Mouse (Mus musculus) kidney, postnatal 0 days (tissue): Measurements from ENCODE around the gene Mon2. TPM values are rescaled to one million over a fixed set of nuclear protein-coding genes. Genes with fewer than 3 reads are reported as not detected.
A peak's percentile ranks its signal among the peaks of the same experiment; 100 is the strongest.
"Not testable (repeated sequence)": the region's sequence is repeated elsewhere in the genome, so short reads cannot be mapped to it uniquely, and the experiment has no call there.

ENCODE experiments used
- ATAC-seq: fragments of 200-750 bp; cut with Nextera tagmentation; replicated peaks from 2 replicates; pipeline ENCODE4 v1.8.0; 2017; ENCODE audit warnings: low read depth, moderate number of reproducible peaks, moderate TSS enrichment, moderate library complexity; ENCODE audit not compliant: low FRiP score
- DNase-seq: peaks from one replicate; pipeline ENCODE4 v3.0.0-alpha.2; 2016; ENCODE audit warnings: low spot score
- H3K27ac ChIP-seq: fragments of 300-500 bp; sonication (generic); 2 replicates; pipeline ENCODE4 v1.5.1; 2014; ENCODE audit warnings: mild to moderate bottlenecking
- H3K27me3 ChIP-seq: fragments of 300-500 bp; sonication (generic); 2 replicates; pipeline ENCODE4 v1.6.1; 2014; ENCODE audit warnings: low read length, mixed read lengths; ENCODE audit not compliant: insufficient read depth
- H3K36me3 ChIP-seq: fragments of 300-500 bp; sonication (generic); 2 replicates; pipeline ENCODE4 v1.6.1; 2014; ENCODE audit warnings: low read length, mixed read lengths; ENCODE audit not compliant: insufficient read depth
- H3K4me1 ChIP-seq: fragments of 300-500 bp; sonication (generic); replicated peaks from 2 replicates; pipeline ENCODE4 v1.6.1; 2014; ENCODE audit warnings: antibody characterized with exemption, low read length, mixed read lengths; ENCODE audit not compliant: insufficient read depth
- H3K4me2 ChIP-seq: fragments of 300-500 bp; sonication (generic); 2 replicates; pipeline ENCODE4 v1.6.1; 2014; ENCODE audit warnings: mild to moderate bottlenecking, low read length, moderate library complexity, mixed read lengths
- H3K4me3 ChIP-seq: fragments of 300-500 bp; sonication (generic); replicated peaks from 2 replicates; pipeline ENCODE4 v1.5.1; 2014; ENCODE audit warnings: low read depth, low read length
- H3K9ac ChIP-seq: fragments of 300-500 bp; sonication (generic); 2 replicates; pipeline ENCODE4 v1.6.1; 2014; ENCODE audit warnings: low read depth, low read length
- H3K9me3 ChIP-seq: fragments of 300-500 bp; sonication (generic); replicated peaks from 2 replicates; pipeline ENCODE4 v1.6.1; 2016; ENCODE audit warnings: low read length, inconsistent platforms, mixed read lengths
- CTCF ChIP-seq: IDR thresholded peaks from 2 replicates; pipeline ENCODE4 v1.5.1; 2016; ENCODE audit warnings: antibody characterized with exemption, low read depth, mild to moderate bottlenecking, moderate library complexity
- whole genome bisulfite sequencing: fragments of 180-500 bp; shearing (Covaris S2); extraction: QIAGEN DNeasy Blood & Tissue Kit; methylation state at CpG from one replicate; pipeline ENCODE4 v1.1.7; 2014; 5-methylcytosine and 5-hydroxymethylcytosine counted together
- polyA plus RNA-seq: library from polyadenylated mRNA; unstranded; fragments of >200 nt; fragmentation: Nextera tagmentation; extraction: Ambion mirVana; gene quantifications from 2 replicates; pipeline ENCODE4 v1.2.1, GENCODE M21; 2015

Gene Mon2
- polyA plus RNA-seq, 1 experiment from 2014 or later: 25.5 TPM

- Histone ChIP-seq H3K36me3 (peaks cover 62% of the 10 kb centered on the region), H3K4me1 (no peaks in the 10 kb centered on the region), H3K27ac (no peak overlapping the region), H3K9ac (no peak overlapping the region), H3K27me3 (no peaks in the 10 kb centered on the region), H3K9me3 (no peaks in the 10 kb centered on the region), H3K4me3 (no peak overlapping the region), H3K4me2 (no peak overlapping the region)
- no peak for ATAC-seq
- no peak for DNase-seq
- whole genome bisulfite sequencing: 89% methylated on average over 4 of the region's 4 CpGs
- TF ChIP-seq CTCF: no peak
Observed at GRCm38 (mm10) chr10:123028949-123029348, 47.4 kb downstream of the Mon2 start.

- DNase-seq, H3K4me3 ChIP-seq, H3K4me2 ChIP-seq, H3K9ac ChIP-seq, H3K27me3 ChIP-seq, H3K4me1 ChIP-seq, ATAC-seq, H3K9me3 ChIP-seq, H3K27ac ChIP-seq: not testable (repeated sequence)
- 92% methylated on average over 4 of the region's 4 CpGs for WGBS
- peaks cover 67% of the 10 kb centered on the region for H3K36me3 ChIP-seq
Observed at GRCm38 (mm10) chr10:123026736-123027135, 49.6 kb downstream of the Mon2 start.

- Histone ChIP-seq H3K4me2 (no peak overlapping the region), H3K36me3 (peaks cover 53% of the 10 kb centered on the region)
- ATAC-seq: peak; percentile 59; the same call in 1 of the 2 replicates
Observed at GRCm38 (mm10) chr10:123013435-123013834, 62.9 kb downstream of the Mon2 start.

GRCm38 (mm10) chr10:123011421-123011820 is 64.9 kb downstream of the Mon2 start:
- H3K27ac ChIP-seq: no peak overlapping the region
- no peaks in the 10 kb centered on the region for H3K27me3 ChIP-seq
- H3K4me2 ChIP-seq: no peak overlapping the region
- no peak overlapping the region for H3K4me3 ChIP-seq
- no peaks in the 10 kb centered on the region for H3K9me3 ChIP-seq
- no peak overlapping the region for H3K9ac ChIP-seq
- peaks cover 54% of the 10 kb centered on the region for H3K36me3 ChIP-seq
- 97% methylated on average over 1 of the region's 1 CpGs for WGBS
- no peak for TF ChIP-seq CTCF
- ATAC-seq (no peak), DNase-seq (no peak)
- no peaks in the 10 kb centered on the region for H3K4me1 ChIP-seq

More at GRCm38 (mm10) chr10:123013435-123013834, 62.9 kb downstream of the Mon2 start:
- Histone ChIP-seq H3K27ac (no peak overlapping the region), H3K27me3 (no peaks in the 10 kb centered on the region), H3K4me3 (no peak overlapping the region), H3K9ac (no peak overlapping the region), H3K9me3 (no peaks in the 10 kb centered on the region), H3K4me1 (no peaks in the 10 kb centered on the region)
- peak; percentile 45 for DNase-seq
- no peak for TF ChIP-seq CTCF
- WGBS: 51% methylated on average over 18 of the region's 18 CpGs

GRCm38 (mm10) chr10:123005237-123006185 is 70.8 kb downstream of the Mon2 start:
- TF ChIP-seq CTCF: peak; percentile 84
- no peak overlapping the region for H3K9ac ChIP-seq
- 89% methylated on average over 20 of the region's 20 CpGs for WGBS
- no peaks in the 10 kb centered on the region for H3K4me1 ChIP-seq
- peaks cover 38% of the 10 kb centered on the region for H3K36me3 ChIP-seq
- ATAC-seq: no peak
- no peak overlapping the region for H3K4me3 ChIP-seq
- peak; percentile 91 for DNase-seq
- no peak overlapping the region for H3K27ac ChIP-seq
- no peak overlapping the region for H3K4me2 ChIP-seq
- no peaks in the 10 kb centered on the region for H3K9me3 ChIP-seq
- H3K27me3 ChIP-seq: no peaks in the 10 kb centered on the region

- no peaks in the 10 kb centered on the region for H3K9me3 ChIP-seq
- H3K27me3 ChIP-seq: no peaks in the 10 kb centered on the region
- H3K36me3 ChIP-seq: peaks cover 35% of the 10 kb centered on the region; the same call in 1 of the 2 replicates
- no peaks in the 10 kb centered on the region for H3K4me1 ChIP-seq
- no peak; the same call in 1 of the 2 replicates for ATAC-seq
- no peak overlapping the region for H3K9ac ChIP-seq
- TF ChIP-seq CTCF: no peak
- DNase-seq: peak; percentile 19
- H3K27ac ChIP-seq: 0 out of 2 replicates have a peak overlapping the region, but pooled peaks have one; percentile 19
- H3K4me3 ChIP-seq: no peak overlapping the region
- WGBS: 73% methylated on average over 15 of the region's 15 CpGs
- no peak overlapping the region for H3K4me2 ChIP-seq
Observed at GRCm38 (mm10) chr10:123004475-123005236, 71.6 kb downstream of the Mon2 start.
